Mouse (Mus musculus) brain, embryonic 14.5 days (tissue): ENCODE measurements at regions not wholly inside any gene's neighbourhood (a gene's known extent, or its start where the extent isn't known, plus 50 kb on each side); places are given as distances from the start of the nearest gene placed in this dataset.
A peak's percentile ranks its signal among the peaks of the same experiment; 100 is the strongest.

ENCODE experiments used
- DNase-seq: peaks from one replicate; pipeline ENCODE4 v3.0.0-alpha.2; 2011; ENCODE audit warnings: low read depth
- CTCF ChIP-seq: fragments of 200-500 bp; IDR thresholded peaks from 2 replicates; pipeline ENCODE4 v1.5.1; 2012; ENCODE audit warnings: inconsistent platforms, mild to moderate bottlenecking, moderate library complexity, borderline replicate concordance; ENCODE audit not compliant: insufficient read depth, insufficient read length; ENCODE audit errors: extremely low read depth
- POLR2A ChIP-seq: fragments of 200-500 bp; IDR thresholded peaks from 2 replicates; pipeline ENCODE4 v1.6.1; 2012; ENCODE audit warnings: mild to moderate bottlenecking, inconsistent platforms, borderline replicate concordance; ENCODE audit not compliant: poor library complexity, insufficient read depth, insufficient read length, severe bottlenecking; ENCODE audit errors: extremely low read depth

DNA sequence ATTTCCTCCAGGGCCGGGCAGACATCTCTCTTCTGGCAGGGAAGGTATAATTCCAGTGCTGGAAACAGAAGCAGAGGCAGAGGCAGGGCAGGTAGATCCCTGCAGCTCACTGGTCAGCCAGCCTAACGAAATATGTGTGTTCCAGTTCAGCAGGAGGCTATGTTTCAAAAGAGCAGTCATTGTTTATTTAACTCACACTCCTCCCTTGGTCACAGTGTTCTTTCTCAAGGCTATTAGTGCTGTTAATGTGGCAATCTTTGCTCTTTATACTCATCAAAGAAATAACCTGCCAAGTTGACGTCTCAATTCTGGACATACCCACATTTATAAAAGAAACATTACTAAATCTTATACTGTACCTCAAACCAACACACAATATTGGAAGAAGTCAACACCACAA is 253.3 kb upstream of the Adgrl3 start:
- TF ChIP-seq POLR2A (no peak), CTCF (no peak)
- DNase-seq: no peak

DNA sequence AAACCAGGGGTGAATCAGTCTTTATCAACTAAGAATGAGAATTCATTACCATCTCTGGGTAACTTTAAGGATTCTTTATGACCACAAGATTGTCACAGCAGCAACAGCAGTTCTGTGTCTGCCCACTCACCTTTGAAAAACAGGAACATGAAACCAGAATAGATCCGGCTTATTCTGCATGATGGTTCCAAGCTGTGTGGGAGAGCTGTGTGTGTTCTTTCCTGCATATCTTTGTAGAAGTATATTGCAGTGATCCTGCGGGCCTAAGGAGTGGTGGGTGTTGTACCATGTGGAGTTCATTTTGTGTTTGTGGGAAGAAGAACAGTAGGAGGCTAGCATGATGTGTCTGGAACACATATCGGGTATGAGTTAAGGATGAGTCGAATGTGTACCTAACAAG is 236.0 kb upstream of the Adgrl3 start:
- TF ChIP-seq POLR2A (no peak), CTCF (no peak)
- DNase-seq: no peak

DNA sequence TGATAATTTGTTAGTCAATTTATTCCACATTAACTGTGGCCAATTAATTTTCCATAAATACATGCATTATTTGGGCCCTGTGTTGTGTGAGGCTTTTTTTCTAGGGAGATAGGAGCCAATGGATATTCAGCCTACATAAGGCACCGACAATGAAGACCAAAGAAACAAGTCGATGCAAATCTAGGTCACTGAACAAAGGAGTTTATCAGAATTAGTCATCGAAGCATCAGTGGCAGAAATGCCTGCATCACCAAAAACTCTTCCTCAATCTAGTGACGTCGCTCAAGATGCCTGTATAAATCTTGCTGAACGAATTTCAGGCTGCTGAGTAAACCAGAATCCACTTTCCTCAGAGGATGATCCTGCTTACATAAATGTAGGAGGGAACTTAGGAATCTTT is 235.2 kb upstream of the Adgrl3 start:
- DNase-seq: no peak
- TF ChIP-seq POLR2A (no peak), CTCF (no peak)

DNA sequence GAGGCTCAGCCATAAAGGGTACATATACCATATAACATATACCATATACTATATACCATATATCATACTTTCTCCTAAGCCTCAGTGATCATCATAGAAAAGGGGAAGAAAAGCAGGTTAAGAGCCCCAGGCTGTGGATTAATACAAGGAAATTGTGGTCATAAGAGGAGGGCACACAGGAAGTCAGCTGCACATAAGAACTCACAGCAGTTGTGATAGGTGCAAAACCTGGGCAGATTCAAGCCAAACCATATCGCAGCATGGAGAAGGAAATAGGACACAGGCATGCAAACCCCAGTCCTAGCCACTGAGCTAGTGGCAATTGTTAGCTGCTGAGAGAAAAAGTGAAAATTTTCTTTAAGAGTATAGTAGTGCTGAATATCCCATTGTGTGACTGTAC is 228.3 kb upstream of the Adgrl3 start:
- DNase-seq: no peak
- TF ChIP-seq CTCF: no peak
- TF ChIP-seq POLR2A: no peak

DNA sequence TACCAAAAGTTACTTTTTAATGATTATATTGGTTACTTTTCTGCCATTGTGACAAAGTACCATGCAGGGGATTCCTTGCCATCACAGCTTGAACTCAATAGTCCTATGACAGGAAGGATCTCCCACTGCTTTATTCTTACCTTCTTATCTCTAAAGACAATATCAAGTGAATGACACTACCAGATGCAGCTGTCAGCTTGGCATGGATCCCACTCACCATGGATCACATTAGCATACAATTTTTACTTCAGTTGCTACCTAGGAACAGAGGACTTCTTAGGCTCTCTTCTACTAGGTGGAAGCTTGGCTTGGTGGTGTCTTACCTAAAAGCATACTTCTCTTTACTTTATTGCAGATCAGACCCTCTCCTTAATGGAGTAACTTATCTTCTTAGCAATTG is 220.2 kb upstream of the Adgrl3 start:
- TF ChIP-seq POLR2A (no peak), CTCF (no peak)

DNA sequence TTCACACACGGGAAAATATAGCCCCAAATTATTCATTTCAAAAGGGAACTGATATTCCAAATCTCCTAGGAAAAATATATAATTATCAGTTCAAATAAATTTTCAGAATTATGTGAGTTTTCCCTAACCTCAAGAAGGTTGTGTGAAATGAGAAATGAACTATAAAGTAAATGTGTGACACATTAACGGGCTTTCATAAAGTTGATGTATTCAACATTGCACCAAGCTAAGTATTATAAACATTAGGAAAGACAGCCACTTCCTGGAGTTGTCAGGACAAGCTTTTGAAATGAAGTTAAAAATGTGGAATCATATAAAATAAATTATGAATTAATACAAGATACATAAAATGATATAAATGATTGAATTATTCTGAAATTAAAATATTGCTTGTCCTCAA is 207.0 kb upstream of the Adgrl3 start:
- DNase-seq: no peak
- TF ChIP-seq POLR2A (no peak), CTCF (no peak)

More for the DNA sequence above, 220.2 kb upstream of the Adgrl3 start:
- no peak for DNase-seq

DNA sequence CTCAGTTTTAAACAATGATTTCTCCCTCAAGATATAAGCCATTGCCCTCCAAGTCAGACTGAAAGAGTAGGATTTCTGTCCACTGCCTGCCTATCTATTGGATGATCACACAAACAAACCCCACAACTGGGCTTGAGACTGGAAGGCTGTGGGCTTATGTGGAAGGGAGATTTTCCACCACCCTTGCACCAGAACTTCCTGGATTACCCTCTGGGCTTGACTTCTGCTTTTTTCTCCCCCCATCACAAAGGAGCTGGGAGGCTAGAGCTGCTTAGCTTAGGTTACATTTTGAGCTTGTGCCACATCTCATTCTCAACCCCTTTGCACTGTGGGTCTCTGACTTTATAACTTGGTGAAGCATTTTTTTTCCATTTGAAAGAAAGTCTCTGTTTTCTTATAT is 200.7 kb upstream of the Adgrl3 start:
- TF ChIP-seq CTCF (no peak), POLR2A (no peak)
- DNase-seq: no peak

DNA sequence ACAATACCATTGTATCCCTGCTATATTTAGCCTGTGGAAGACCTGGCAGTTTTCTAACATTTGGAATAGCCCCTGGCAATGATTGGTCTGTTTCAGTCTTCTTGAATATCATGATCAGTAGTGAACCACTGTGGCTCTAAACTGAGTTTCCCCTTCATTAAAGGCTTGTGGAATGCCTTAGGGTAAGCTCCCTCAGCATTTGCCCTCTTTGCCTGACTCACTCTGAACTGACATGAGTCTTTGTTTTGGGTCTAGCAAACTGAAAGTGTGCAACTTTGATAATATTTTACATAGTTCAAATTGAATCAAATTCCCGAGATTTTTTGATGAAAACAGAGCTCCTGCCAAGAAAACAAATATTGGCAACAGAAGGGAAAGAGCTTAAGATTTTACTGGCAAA is 177.4 kb upstream of the Adgrl3 start:
- DNase-seq: no peak
- TF ChIP-seq CTCF (no peak), POLR2A (no peak)

DNA sequence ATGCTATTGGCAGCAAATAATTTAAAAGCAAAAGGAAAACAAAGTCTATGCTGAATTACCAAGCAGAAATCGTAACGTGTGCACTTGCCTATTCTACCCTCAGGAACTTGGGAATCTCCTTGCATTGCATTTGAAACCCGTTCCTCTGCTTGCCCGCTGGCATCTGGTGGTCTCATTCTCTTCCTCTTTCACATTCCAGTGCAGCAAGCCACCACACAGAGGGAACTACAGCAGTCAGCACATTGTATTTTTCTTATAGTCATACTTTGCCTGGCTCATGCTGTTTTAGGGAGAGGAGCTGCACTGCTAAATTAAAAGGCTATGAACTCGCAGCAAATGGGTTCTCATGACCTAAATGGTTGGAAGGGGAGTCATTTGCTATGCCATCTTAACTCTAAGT is 164.9 kb upstream of the Adgrl3 start:
- DNase-seq: peak; percentile 14
- TF ChIP-seq POLR2A: no peak
- no peak for TF ChIP-seq CTCF

DNA sequence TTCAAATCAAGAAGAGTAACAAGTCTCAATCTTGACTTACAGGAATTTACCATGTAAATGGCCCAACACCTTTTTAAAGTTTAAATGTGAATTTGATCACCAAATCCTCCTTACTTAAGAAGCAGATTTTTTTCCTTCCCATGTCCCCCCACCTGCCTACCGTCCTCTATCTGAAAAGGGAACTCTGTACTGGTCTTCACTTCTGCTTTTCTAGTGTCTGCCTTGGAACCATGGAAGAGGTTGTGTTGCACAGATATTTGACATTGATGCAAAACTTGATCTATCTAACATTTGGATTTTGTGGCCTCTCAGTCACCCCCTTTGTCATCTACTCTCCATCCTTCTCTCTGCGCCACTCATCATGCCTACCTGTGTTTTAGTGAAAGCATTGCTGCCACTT is 143.3 kb upstream of the Adgrl3 start:
- DNase-seq: no peak
- TF ChIP-seq CTCF (no peak), POLR2A (no peak)

DNA sequence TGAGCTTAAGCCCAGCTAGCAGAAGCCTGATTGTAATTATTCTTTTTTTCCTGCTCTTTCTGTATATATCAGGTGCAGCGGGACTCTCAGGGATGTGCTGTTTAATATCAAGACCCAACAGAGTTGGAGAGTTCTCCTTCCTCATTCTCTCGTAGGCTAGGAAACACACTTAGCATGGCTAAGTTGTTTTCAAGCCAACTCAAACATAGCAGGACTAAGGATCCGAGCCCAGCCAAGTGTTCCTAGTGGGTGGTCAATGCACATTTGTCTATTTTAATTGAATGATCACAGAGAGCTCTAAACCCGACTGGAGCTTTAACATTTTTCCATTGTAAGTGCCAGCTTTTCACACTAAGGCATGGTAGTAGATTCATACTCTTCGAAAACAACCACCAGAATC is 121.7 kb upstream of the Adgrl3 start:
- peak; percentile 53 for DNase-seq
- TF ChIP-seq POLR2A (no peak), CTCF (no peak)

DNA sequence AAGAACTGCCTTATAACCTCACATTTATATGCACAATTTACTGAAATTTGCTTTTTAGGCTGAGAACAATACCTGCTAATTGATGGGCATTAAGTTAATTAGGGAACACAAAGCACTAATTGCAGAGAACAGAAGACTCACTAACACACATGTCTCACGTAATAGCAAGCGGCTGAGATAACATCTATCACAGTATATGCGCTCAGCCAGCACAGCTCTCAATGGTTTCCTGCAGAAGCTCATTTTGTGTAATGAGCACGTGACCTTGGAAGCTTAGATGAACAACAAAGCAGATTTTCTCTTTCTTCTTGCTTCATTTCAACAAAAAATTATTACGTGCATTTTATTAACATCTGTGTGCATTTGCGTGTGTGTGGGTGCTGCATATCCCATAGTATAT is 111.2 kb upstream of the Adgrl3 start:
- peak; percentile 47 for DNase-seq
- no peak for TF ChIP-seq POLR2A
- no peak for TF ChIP-seq CTCF

DNA sequence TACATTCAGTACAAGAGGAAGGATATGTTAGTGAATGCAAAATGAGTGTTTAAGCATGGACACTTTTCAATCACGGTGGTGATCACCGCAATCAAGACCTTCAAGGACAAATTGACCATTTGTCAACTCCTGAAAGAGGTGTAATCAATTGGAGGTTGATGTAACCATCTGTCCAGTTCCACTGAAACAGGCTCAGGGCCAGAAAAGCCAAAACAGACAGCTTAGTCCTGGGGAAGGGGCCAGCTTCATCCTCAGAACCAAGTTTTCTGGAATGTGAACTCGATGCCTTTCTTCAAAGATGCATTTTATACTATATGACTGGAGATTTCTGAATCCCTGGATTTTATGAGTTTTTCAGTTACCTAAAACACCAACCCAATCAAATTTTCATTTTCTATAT is 81.1 kb upstream of the Adgrl3 start:
- TF ChIP-seq POLR2A (no peak), CTCF (no peak)
- no peak for DNase-seq

DNA sequence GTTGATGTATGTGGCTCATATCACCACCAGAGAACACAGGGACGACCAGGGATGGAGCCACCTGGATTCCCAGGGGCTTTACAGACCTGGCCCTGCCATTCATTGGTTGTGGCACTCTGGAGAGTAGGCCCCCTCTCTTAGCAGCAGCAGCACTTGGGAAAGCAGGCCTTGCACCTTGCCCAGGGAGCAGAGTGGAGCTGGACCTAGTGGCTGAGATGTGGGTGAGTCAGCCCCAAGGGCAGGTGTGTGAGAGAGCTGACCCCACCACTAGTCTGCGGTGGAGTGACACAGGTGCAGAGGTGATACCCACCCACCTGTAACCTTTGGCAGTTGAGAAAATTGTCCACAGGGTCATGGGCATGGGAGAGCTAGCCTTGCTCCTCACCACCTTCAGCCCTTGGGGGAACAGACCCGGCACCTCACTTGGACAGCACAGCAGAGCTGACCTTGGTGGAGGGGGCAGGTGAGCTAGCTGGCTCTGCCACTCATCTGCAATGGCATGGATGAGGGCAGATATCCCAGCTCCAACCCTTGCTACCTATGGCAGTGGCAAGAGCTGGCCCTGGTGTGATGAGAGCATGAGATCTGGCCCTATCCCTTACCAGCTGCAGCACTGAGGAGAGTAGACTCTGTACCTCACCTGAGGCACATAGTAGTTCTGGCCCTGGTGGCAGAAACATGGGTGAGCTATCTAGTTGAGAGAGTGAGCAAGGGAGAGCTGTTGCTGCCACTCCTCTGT is 67.9 kb upstream of the Adgrl3 start:
- TF ChIP-seq CTCF (no peak), POLR2A (no peak)
- DNase-seq: no peak
